Mouse (Mus musculus) c-Kit-negative CD71-positive TER-119-positive erythroid progenitor cells, embryonic 14.5 days (primary cell): Measurements from ENCODE around the gene Oas1d.

Experiments used
- DNase-seq: peaks from one replicate; pipeline ENCODE4 v3.0.0-alpha.2; 2013; ENCODE audit warnings: low read depth, low spot score

Oas1d gene

DNA sequence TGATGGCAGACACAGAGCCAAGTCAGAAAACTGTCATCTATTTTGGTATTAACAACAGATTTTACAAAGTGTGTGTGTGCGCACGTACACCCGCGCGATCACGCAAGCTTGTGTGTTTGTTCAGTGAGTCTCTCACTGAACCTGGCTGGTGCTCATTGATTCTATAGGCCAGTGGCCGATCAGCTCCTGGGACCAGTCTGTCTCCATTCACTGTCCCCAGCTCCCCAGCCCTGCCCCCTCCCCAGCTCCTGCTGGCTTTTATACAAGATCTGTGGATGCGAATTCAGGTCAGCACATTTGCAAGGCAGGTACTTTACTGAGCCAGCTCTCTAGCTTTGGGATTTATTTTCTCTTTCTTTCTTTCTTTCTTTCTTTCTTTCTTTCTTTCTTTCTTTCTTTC is 54.5 kb downstream of the Oas1d start:
- no peak for DNase-seq

DNA sequence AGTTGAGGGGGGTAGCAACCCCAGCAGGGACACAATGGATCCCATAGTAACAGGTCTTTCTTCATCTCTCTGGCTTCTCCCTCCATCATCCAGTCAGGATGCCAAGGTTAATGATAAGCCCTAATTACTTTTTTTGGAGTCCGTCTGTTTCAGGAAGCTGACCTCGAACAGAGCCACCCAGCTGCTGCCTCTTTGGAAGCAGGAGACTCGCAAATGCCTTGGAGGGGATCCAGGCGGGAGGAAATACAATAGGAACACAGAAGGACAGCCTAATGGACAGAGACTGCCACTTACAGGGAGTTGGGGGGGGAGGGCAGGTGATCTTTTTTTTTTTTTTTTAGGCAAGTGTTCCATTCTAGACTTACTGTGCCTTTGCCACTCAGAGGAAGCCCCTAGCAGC is 55.4 kb downstream of the Oas1d start:
- DNase-seq: no peak
